Mouse (Mus musculus): Measurements from ENCODE around the gene Usp39. TPM values are rescaled to one million over a fixed set of nuclear protein-coding genes. Genes with fewer than 3 reads are reported as not detected.

Gene Usp39
- total RNA-seq, 2 experiments from 2014 or later, result 42.1 to 71.7 TPM

GRCm38 (mm10) chr6:72312198-72312597, 32.8 kb downstream of the Usp39 start:
- ATAC-seq (ENCODE audit: poor library complexity, severe bottlenecking), result no peak

DNA sequence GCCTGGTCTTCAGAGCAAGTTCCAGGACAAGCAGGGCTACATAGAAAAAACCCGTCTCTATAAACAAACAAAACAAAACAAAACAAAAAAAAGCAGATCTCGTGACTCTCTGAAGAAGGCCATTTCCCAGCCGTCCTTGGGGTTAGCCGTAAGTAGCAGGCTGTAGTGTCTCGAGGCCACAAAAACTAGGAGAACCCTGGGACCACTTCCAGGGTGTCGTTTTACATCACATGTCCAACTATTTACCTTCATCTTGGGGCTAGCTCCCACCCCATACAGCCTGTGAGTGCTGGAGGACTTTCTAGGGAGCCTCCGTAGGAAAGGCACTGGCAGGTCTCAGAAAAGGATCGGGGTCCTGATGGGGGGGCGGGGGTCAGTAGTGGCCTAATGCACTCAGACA, 41.5 kb downstream of the Usp39 start:
- ATAC-seq (ENCODE audit: poor library complexity, severe bottlenecking), result no peak

GRCm38 (mm10) chr6:72302349-72302925, 42.5 kb downstream of the Usp39 start:
- no peak for ATAC-seq (ENCODE audit: poor library complexity, severe bottlenecking)

GRCm38 (mm10) chr6:72297825-72298224, 47.2 kb downstream of the Usp39 start:
- ATAC-seq (ENCODE audit: poor library complexity, severe bottlenecking), result no peak

DNA sequence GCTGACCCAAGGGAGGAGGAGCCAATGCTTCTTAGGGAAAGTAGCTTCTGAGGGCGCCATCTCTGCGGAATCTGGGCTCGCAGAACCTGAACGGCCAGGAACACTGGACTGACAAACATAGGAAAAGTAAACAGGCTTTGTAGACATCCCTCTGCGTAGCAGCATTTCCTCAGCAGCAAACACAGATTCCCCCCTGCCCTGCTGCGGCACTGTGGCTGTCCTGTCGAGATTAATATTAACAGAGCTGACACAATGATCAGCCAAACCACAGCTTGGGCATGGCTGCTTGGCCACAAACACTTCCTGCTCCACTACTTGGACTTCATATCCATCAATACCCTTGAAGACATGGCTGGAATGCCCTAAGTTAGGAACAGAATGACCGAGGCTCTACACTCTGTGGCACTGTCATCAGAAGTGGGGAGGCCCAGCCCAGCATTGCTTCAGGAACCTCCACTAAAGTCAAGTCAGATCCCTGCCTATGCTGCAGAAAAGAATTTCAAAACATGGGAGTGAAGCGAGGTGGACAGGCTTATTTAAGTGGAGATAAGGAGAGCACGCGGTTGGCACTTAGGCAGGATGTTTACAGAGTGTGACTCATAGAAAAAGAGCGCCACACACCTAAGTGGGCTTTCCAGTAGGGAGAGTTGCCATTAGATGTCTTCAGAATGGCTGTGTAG, 51.9 kb downstream of the Usp39 start:
- ATAC-seq (ENCODE audit: poor library complexity, severe bottlenecking), result no peak

- ATAC-seq (ENCODE audit: poor library complexity, severe bottlenecking), result no peak
These were observed 55.5 kb downstream of the Usp39 start for GRCm38 (mm10) chr6:72289484-72289883.

GRCm38 (mm10) chr6:72283914-72284313, 61.1 kb downstream of the Usp39 start:
- ATAC-seq (ENCODE audit: poor library complexity, severe bottlenecking), result peak; percentile 44; the same call in 1 of the 2 replicates

DNA sequence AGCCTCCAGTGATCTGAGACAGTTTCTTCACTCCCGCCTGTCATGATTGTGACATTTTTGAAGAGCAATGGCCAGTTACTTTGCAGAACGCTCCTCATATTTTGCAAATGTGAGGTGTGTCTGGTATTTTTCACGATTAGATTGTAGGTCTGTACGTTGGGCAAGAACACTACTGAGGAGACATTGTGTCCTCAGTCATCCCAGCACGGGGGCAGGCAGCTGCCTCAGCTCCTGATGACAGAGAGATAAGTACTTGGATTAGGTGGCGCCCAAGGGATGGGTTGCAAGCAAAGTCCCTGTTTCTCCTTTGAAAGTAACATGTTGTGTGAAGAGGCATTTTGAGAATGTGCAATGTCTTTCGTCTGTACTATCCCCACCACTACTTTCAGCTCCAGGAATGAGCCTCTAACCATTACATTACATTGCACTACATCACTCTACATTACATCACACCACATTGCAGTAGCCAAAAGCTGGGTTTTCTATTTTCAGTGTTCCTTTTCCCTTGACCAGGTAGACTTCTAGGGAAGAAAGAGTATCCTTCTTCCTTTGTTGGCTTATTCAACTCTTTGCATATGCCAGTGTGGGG, 64.5 kb downstream of the Usp39 start:
- peak; percentile 74 for ATAC-seq (ENCODE audit: poor library complexity, severe bottlenecking)

GRCm38 (mm10) chr6:72279505-72279904, 65.5 kb downstream of the Usp39 start:
- no peak for ATAC-seq (ENCODE audit: poor library complexity, severe bottlenecking)

DNA sequence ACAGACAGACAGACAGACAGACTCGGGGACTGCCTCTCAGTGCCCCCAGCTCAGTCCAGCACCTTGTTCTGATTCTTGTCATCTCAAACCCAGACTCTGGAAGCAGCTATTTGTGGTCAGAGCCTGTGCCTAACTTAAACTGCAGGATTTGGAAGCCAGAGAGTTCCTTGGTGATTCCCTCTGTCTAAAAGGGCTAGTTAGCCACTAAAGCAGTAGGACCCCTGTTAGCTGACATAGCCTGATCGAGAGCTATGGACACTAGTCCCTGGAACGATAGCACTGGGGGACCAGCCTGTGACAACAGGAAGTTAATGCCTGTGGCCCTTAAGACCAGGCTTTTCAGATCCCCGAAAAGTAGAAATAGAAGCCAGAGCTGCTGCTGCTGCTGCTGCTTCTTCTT, 66.1 kb downstream of the Usp39 start:
- ATAC-seq (ENCODE audit: poor library complexity, severe bottlenecking), result no peak

GRCm38 (mm10) chr6:72277508-72278166, 67.3 kb downstream of the Usp39 start:
- ATAC-seq (ENCODE audit: poor library complexity, severe bottlenecking), result no peak

DNA sequence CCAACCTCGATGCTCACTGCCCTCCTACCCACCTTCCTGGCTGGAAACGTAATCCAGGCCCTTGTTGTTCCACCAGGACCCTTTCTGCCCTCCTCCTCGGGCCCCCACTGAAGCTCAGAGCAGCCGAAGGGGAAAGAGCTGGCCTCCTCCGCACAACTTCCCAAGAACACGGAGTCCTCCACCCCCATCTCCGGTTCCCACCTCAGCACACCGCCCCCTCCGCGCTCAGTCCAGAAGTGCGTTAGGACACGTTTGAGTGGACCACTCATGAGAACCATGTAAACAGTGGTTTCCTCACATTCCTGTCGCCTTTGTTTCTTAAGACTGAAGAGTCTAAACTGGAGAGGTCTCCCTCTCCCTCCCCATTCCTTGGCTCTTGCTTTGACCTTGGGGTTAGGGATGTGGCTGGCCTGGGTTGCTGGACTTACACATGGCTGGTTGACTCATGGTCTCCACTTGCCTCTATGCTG, 68.0 kb downstream of the Usp39 start:
- no peak for ATAC-seq (ENCODE audit: poor library complexity, severe bottlenecking)

GRCm38 (mm10) chr6:72276141-72276540, 68.8 kb downstream of the Usp39 start:
- no peak for ATAC-seq (ENCODE audit: poor library complexity, severe bottlenecking)

- no peak for ATAC-seq (ENCODE audit: poor library complexity, severe bottlenecking)
These were observed 69.5 kb downstream of the Usp39 start for GRCm38 (mm10) chr6:72275527-72275926.

- ATAC-seq (ENCODE audit: poor library complexity, severe bottlenecking), result no peak
These were observed 71.8 kb downstream of the Usp39 start for GRCm38 (mm10) chr6:72273153-72273552.

DNA sequence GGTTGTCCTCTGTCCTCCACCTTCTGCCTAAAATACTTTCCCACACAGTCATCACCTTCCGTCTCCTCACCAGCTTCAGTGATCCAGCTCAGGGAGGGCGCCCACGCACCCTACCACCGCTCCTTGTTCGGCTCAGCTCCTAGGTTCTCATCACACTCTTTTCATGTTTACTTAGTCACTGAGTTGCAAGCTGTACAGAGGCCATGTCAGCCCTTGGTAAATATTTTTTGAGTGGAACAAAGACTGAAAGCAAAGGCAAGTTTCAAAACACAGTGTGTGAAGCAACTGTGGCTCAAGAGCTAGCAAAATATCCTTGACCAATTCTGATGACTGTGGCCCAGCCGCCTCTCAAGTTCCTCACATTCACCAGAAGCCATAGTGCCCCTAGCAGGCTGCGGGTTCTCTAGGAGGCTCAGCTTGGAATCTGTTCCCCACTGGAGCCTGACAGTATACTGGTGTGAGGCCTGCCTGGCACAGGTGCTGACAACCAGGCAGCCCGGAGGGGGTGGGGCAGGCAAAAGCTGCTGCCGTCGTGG, 72.8 kb downstream of the Usp39 start:
- peak; percentile 85 for ATAC-seq (ENCODE audit: poor library complexity, severe bottlenecking)

DNA sequence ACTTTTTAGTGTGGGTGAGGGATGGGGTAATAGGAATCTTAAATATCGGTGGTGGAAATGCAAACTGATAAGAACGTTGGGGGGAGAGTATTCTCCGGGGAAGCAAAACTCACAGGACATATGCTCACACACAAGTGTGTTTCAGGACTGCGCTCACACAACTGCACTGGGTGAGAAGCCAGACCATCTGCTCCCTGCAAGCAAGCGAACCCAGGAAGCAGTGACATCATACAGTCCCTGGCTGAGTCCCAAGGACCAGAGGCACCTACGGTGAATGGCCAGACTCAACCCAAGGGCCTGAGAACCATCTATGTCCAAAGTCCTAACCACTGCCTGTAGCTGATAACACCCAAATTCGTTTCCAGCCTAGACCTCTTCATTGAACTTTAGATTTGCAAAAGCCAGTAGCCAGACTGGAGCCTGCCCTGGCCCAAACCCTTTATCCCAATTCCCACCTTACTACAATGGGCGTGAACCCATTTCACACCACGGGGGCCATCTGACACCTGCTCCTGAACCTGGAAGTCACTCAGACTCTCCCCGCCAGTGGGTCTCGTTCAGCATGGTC, 73.9 kb downstream of the Usp39 start:
- no peak for ATAC-seq (ENCODE audit: poor library complexity, severe bottlenecking)

DNA sequence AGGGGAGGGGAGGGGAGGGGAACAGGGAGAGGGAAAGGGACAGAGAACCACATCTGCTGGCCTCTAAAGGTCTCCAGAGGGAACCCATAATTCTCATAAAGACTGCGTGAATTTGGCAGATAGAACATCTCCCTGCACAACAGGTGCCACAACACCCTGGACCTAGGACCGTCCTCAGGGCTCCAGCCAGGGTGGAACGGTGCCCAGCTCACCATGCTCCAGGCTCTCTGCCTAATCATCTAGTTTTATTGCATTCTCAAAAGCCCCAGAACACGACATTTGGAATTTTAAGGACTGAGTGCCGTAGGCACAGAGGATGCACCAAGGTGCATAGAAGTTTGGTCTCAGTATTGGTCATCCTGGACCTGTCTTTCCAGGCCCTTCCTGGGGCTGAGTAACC, 74.7 kb downstream of the Usp39 start:
- no peak for ATAC-seq (ENCODE audit: poor library complexity, severe bottlenecking)
